Mouse (Mus musculus): ENCODE measurements at regions not wholly inside any gene's neighbourhood (a gene's known extent, or its start where the extent isn't known, plus 50 kb on each side); places are given as distances from the start of the nearest gene placed in this dataset.

DNA sequence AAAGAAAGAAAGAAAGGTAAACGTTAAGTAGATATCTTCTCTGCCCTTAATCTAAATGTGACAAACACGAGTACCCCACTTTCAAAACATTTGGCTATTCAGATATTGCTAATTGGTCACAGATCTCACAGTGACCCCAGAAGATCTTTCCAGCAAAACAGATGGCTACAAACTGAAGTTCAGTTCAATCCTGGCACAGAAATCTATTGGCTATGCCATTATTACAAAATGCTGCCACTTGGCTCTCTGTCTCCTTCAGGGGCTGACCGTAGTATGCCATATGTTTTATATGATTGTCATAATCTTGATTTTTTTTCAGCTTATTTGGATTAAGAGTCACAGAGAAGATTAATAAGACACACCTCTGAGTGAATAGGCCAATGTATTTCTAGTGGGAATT lies 873.2 kb downstream of the Slc22a22 start:
- DNase-seq (ENCODE audit: low spot score in 2 of 2) = no peak

DNA sequence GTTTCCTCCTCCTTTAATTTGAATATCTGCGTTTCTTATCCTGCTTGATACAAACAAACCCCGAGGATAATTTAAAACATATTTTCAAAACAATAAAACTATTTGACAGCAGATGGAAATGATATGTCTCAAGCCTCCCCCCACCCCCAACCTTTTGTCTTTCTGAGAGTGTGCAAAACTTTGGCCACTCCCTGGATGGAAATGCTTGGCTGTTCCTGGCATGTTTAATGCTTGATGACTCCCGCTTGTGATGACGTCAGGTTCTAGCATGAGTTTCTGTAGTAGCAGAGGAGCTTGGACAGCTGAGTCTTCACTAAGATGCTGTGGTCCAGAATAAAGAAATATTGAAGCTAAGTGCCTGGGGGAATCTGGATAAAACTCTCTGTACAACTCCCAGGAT lies 884.8 kb downstream of the Slc22a22 start:
- no peak for DNase-seq (ENCODE audit: low spot score in 2 of 2)

DNA sequence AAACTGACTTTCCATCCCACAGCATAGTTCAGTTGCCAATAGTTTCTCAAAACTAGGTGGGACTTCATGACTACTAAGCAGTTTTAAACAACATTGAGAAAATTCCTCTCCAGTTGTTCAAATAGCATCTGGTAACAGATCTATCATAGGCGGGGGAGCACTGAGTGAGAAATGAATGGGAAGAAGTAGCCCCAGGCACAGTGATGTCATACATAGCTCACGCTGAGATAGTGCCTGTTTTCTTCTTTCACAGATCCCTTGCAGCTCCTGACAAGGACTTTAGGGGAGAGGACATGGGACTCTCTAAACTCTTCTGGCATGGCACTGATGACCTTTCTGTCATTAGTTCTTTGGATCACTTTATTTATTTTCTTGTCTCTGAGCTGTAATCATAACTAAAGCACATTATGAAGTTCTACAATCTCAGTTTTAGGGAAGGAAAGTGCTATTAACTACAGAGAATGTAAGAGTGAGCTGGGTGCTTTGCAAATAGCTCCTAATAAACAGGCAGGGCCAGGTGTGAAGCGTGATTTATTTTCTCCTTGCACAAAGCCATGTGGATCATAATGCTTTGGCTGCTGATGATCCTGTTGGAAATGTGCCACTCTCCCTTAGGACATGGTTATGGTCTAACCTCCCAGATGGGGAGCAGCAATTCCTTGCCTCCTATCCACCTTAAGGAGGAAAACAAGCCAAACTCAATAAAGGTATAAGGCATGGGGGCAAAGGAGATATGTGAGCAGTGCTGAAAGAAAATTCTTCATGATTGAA lies 896.5 kb downstream of the Slc22a22 start:
- DNase-seq (ENCODE audit: low spot score in 2 of 2) = no peak

DNA sequence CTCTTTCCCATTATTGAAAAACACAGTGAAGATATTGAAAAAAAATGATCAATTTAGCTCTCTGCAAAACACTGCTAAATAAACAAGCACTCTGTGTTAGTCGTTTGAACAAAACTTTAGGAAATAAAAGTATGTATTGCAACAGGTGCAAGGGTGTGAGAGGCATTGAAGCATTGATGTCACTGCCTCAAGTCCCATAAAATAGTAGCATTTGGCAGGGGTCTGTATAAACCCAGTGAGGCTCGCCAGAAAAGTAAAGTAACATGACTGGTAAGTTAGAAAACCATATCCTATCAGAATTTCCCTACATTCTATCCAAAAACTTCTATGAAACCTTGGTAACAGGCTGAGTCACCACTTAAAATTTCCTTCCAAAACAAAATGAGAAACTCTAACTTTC lies 914.2 kb downstream of the Slc22a22 start:
- no peak for DNase-seq (ENCODE audit: low spot score in 2 of 2)

DNA sequence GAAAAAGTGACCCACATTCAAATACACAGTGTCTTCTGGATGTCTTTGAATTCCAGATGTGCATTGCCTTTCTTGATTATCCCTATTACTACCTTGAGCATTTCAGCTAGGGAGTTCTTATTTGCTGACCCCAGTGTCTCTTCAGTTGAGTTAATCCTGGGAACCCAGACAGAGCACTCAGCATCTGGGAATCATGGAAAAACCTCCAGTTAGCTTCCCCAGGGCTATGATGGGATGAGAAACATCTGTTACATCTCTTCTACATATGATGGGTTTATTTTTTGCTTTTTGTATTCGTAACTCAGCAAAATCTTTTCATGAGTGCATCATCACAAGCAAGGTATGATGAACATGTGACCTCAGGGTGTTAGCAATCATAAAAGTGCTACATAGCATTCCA lies 914.6 kb downstream of the Slc22a22 start:
- DNase-seq (ENCODE audit: low spot score in 2 of 2) = no peak

DNA sequence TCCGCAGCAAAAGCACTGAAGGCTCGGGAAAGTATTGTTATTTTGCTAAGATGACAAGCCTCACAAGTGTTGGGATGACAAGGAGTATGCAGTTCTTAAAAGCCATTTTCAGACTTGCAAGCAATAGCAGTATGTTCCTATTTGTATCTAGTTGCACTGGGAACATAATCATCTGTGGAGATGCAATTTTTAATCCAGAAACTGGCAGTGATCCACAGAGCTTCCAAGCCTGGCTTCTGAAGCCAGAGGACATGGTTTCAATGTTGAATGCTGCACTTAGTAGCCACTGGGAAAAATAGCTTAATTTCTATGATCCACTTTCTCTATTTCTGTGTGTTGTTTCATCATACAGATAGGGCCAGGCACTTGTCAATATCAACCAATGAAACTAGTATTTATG lies 915.3 kb downstream of the Slc22a22 start:
- no peak for DNase-seq (ENCODE audit: low spot score in 2 of 2)

DNA sequence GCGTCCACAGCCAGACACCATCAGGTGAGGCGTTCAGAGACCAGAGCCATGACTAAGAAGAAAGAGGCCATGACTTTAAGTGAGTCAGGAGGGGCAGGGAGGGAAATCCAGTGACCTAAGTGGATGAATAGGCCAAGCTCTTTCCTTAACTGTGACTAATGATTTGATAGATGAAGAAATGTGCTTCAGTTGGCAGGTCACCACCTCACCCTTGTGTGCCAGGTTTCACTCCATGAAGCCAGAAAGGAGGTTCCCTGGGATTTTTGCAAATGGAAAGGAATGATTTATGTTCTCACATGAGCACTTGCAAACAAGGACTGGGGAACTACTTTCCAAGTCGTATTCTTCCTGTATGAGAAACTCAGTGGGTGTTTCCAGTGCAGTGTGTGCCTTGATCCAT lies 923.0 kb downstream of the Slc22a22 start:
- peak in 1 of 2 experiments; percentile 2 for DNase-seq (ENCODE audit: low spot score in 2 of 2)

DNA sequence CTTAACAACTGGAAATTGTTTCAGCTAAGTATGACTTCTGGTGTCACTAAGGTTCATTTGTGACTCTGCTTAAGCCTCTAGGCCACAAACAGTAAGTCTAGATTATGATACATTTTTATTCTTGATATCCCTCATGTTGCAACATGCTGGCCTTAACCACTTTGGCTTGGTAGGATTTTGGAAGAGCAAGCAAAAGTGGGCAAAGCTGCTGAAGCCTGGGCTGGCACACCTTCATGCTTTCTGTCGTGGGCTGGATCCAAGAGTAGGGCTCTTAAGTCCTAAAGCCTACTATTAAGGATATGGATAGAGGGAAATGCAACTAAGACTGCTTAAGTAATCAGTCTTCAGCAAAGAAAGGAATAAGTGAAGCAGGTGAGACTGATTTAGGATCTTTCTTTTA lies 923.6 kb downstream of the Slc22a22 start:
- no peak for DNase-seq (ENCODE audit: low spot score in 2 of 2)

DNA sequence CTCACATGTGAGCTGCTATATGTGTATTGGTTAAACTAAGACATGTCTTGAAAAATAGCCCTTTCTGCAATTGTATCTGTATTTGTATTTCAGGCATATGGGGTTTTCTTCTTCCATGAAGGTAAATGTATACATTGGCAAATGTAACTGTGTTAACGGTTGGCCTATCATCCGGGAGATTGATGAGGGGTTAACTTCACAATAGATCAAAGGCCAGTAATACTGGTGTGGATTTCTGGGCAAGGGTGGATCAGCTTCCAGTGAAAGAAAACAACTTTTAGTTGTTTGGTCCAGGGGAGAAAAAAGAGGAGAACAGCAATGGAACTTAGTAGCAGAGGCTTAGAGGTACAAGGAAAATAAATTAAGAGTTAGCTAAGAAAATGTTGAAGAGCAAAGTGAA lies 945.9 kb downstream of the Slc22a22 start:
- no peak for DNase-seq (ENCODE audit: low spot score in 2 of 2)

DNA sequence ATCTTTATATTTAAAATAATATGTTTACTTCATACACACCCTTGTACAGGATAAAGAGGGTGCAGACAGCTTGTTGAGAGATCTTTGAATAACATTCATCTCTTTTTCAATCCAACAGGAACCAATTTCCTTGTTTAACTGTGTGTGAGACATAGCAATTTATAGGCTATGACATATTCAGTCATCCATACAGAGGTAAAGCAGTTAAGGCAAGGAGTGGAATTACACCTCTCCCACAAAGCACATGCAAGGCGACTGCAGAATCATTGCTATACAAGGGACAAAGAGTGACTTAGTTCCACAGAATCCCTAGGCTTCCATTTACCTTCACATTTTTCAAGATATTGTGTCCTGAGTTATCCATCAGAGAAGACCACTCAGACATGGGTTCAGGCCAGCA lies 959.0 kb downstream of the Slc22a22 start:
- DNase-seq (ENCODE audit: low spot score in 2 of 2) = no peak

DNA sequence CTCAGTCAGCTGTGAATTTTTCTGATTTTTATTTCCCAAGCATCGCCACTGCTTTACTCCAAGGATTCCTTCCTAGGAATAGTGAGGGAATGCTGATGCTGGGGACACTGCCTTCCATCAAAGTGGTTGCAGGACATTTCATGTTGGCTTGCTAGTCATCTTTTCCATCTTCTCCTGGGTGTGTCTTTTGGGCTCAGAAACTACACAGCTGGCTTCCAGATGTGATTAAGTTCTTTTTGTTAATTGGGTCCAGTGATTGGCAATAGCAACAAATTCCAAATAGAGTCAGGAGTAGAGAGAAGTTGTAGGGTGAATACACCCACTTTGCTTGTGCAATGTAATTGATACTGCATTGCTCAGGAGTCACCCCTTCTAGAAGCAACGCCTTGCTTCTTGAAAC lies 961.3 kb downstream of the Slc22a22 start:
- no peak for DNase-seq (ENCODE audit: low spot score in 2 of 2)

DNA sequence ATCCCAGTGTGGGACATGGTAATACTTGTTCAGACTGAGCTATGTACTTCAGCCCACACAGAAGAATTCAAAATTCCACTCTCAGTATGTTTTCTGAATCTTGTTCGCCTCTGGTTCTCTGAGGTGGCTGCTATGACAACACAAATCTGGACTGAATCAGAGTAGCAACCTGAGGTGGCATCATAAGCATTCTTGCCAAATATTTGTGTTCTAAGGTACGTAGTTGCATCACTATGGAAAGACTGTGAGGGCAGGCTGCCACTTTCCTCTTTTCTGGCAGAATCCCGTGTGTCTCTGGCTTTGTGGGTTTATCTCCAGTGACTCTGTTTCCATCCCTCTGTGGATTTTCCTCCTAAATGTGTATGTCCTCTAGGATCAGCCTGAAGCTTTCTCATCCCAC lies 978.7 kb downstream of the Slc22a22 start:
- DNase-seq (ENCODE audit: low spot score in 2 of 2) = no peak

DNA sequence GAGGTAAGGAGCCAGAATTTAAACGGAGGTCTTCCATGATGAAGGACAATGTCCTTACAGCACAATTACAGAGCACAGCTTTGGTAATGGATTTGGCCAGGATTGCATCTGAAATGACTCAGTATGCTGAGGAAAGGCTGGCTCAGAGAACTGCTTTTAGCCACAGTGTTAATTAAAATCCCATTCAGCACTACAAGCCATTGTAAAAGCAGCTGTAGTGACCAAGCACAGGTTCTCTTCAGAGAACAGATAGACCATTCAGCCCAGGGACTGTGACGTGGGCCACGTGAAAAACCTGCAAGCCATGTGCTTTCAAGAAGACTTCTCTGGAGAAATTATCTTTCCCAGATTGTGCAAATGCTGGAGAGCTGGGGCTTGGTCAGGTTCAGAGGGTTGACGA lies 979.7 kb downstream of the Slc22a22 start:
- DNase-seq (ENCODE audit: low spot score in 2 of 2) = no peak

DNA sequence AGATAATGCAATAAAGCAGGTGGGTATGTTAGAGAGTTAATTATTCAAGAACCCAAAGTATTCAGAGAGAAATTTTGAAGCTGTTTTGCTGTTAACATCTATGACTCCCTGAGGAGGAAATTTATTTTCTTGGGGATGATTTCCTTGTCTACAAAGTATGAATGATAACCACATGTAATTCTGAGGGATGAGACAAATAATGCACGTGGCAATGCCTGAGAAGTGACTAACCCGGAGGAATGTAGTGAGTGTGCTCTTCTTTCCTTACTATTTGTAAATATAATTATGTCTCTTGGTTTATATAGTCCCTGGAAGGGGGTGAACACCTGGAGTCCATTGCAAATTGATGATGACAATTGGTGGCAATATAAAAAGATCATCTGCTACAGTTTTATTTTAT lies 981.1 kb downstream of the Slc22a22 start:
- no peak for DNase-seq (ENCODE audit: low spot score in 2 of 2)

DNA sequence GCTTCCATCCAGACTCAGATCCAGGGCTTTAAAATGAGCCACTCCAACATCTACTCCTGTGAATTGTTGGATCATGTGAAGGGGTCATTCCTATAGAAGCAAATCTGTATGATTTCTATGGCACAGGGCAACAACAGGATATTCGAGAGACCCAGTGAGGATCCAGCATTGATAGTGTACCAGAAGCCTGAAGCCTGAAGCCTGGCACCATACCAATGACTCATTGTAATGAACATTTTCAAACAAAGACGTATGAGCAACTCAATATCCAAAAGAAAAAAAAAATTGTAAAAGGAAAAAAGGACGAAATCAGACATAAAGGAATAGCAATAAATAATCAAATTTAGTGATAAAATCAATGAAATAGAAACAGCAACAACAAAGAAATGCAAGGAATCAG lies 991.5 kb downstream of the Slc22a22 start:
- no peak for DNase-seq (ENCODE audit: low spot score in 2 of 2)

DNA sequence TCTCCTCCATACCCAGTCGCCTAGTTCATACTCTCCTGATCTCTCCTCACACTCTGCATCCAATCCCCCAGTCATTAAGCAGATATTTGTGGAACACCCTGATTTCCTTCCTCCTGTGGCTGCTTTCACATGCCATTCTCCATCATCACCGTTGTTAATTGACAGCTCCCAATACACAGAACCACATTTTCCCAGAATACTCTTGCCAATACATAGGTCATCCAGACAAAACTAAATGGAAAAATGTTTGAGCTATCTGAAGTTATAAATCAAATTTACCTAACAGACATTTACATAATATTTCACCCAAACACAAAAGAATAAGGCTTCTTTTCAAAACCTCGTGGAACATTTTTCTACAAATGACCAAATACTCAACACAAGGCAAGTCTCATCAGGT lies 992.7 kb downstream of the Slc22a22 start:
- no peak for DNase-seq (ENCODE audit: low spot score in 2 of 2)

DNA sequence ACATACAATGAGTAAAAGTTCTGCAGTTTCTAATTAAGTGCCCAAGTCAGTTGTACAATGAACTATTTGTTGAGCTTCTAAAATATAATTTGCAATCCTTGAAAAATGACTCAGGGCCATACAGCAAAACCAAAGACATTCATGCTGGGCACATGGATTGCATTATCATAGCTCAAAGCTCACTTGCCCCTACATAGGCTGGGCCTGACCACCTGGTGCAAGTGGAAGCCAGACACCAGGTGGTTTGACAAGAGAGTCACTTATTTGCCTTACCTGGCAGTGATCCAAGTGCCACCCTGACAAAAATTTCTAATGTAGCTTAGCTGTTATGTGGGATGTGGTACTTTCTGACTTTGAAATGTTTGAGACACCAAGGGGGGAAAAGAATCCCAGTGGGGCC lies 997.7 kb downstream of the Slc22a22 start:
- no peak for DNase-seq (ENCODE audit: low spot score in 2 of 2)

DNA sequence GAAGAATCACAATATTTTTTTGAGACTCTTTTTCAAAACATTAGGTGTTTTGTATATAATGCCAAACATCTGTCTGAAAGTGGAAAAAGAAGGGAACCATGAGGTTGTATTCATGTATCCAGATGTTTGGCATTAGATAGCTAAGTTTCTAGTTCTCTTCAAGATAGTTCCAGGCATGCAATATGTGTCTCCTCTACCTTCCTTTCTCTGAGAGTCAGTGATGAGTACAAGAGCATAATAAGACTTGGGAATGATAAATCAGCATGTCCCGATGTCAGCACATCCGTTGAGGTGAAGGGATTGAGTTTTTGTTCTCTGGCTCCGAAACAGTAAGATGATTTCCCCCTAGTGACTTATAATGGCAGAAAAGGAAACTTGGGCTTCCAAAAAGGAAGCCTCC lies 998.4 kb downstream of the Slc22a22 start:
- no peak for DNase-seq (ENCODE audit: low spot score in 2 of 2)

DNA sequence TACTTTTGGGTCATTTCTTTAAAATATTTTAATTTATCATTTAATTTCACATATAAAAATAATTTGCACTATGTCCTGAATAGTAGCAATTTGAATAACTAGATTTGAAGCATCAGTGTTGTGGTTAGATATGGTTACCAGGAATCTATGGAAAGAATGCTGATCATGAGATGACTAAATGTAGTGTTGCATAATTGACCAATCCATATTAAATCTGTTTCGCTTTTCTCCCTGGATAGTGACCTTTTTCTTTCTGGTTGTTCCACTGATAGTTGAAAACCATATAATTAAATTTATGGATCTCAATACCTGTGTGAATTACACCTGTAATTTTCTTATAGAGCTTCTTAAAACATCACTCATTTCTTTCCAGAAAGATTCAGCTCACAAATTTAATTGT lies 1003.7 kb downstream of the Slc22a22 start:
- DNase-seq (ENCODE audit: low spot score in 2 of 2) = no peak

DNA sequence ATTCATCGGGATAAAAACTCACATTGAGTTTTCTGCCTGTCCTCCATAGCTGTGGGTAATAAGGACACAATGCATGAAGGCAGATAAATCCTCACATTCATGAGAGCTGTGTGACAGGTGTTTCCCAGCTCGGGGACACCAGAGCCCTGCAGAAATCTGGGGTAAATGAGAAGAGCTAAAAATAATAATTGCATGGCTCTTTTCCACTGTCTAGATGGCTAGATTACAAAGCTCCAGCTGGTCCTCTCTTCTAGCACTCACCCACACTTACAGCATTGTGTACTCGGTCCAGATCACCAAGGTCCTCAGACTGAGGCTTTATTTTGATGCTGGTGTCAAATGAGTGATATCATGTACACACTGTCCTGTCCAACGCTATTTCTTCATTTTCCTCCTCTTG lies 1025.5 kb downstream of the Slc22a22 start:
- DNase-seq (ENCODE audit: low spot score in 2 of 2) = no peak

DNA sequence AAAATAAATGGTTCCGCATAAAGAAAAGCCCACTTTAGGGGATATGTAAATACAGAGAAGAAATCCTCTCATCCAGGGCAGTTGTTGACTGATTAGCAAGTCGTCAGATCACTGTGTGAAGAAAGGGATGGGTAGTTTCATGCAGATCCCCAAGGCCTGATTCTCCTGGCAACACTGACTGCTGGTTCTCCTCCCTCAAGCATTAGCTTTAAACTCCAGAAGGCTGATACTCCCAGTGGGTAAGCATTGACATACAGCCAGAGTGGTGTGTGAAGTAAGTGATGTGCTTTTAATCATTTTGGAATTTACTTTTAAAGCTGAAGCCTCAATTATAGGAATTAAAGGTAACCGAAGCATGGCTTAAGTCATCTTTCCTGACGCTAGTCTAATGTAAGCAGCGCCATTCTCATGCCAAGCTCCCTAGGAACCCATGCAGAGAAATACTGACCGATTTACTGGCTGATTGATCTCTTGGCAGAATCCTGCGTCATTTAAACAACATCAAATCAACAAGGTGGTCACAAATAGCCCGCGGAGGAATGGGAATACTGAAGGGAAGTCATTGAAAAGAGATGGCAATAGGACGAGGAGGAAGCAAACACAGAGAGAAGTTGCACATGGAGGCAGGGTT lies 1029.3 kb downstream of the Slc22a22 start:
- no peak for DNase-seq (ENCODE audit: low spot score in 2 of 2)

DNA sequence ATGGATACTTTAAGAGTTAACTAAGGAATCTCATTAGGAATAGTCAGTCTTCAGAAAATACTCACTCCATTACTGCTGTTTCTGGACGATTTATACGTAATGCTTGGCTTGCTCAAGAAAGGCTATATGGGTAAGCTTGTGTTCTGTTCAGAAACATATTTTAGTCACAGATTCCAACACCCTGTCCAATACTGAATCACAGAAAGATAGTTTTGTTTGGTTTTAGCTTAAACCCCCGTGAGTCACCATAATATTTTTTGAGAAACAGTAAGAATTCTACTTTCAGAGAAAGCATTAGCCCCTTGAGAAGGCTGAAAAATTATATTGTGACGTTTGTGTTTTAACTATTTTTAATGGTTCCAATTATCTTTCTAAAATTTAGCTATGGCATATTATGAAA lies 1037.3 kb downstream of the Slc22a22 start:
- DNase-seq (ENCODE audit: low spot score in 2 of 2) = no peak

DNA sequence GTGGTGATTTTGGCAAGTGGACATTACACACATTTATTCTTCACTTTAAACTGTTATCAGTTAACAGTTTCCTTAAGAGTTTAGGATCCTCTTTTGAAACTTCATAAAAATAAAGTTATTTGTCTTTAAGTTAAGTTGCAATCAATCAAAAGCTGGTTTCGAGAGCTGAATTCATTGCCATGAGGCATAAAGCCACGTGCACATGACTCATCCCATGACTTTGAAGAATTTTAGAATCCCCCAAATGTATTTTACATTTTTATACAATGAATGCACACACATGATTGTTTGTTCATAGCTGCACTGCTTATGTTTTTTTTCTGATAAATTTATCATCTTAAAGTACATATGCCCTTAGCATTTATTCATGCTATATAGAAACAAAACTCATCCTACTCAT lies 1039.1 kb downstream of the Slc22a22 start:
- DNase-seq (ENCODE audit: low spot score in 2 of 2) = no peak

Data from adrenal gland, adult 18-20 months (tissue).